12 mouse cellular contexts compared by ENCODE assay signal in the genomic region with DNA sequence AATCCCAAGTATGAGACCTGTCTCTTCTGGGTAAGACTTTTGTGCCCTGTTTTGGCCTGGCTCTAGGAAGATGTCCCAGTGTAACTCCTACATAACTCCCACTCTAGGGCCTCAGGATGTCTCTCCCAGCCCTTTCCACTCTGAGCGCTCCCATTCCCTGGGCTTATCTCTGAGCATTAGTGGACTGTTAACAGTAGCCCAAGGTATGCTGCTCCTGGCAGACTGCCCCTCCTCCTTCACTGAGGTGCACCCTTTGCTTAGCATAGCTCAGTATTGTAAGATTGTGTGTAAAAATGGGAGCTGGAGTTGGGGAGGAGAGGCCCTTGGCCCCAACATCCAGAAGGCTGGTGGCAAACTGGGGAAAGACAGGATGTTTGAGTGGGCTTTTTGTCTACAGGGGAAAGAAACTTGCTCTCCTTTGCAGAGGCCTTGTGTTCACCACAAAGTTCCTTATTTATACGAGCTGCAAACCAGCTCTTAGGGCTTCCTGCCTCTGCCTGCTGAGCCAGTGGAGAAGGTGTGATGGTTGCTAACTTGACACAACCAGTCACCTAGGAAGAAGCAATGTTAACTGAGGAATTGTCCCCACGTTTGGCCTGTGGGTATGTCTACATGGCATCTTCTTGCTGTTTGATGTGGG. TPM values are rescaled to one million over a fixed set of nuclear protein-coding genes. Genes with fewer than 3 reads are reported as not detected.
DNase-seq lines count a peak whose midpoint lies in the region; ATAC-seq and TF ChIP-seq lines count a peak whose summit lies in the region.
"Had no signal": no experiment of that assay in that cellular context is flagged by ENCODE, and none has a peak within 500 bp of the region (broad histone marks: within the 10 kb centered on the region; RNA-seq: fewer than 3 reads in every experiment).

No protein-coding gene starts in this region.

- no peaks in the 10 kb centered on the region for H3K9me3 ChIP-seq in heart, embryonic 13.5 days
- no peaks in the 10 kb centered on the region for H3K9me3 ChIP-seq in kidney, embryonic 16.5 days (ENCODE audit: low read length)
- H3K9me3 ChIP-seq: midbrain, embryonic 13.5 days had no signal

- no peak for TF ChIP-seq POLR2A in testis, adult 2 months (IDR thresholded peaks at IDR 0.05; ENCODE audit: control insufficient read depth, low read depth, low read length)

- H3K27ac ChIP-seq in heart, embryonic 13.5 days (replicated peaks): peak overlapping the region; percentile 57
- peak overlapping the region; percentile 43; the same call in 1 of the 2 replicates for H3K27ac ChIP-seq in kidney, embryonic 16.5 days (ENCODE audit: low read length)
- H3K27ac ChIP-seq in testis, adult 2 months (ENCODE audit: control insufficient read depth, insufficient read depth, low read depth, low read length): no peak overlapping the region
- H3K27ac ChIP-seq: midbrain, embryonic 13.5 days had no signal

- peaks cover 6% of the 10 kb centered on the region; the same call in 1 of the 2 replicates for H3K27me3 ChIP-seq in heart, embryonic 13.5 days (replicated peaks)
- H3K27me3 ChIP-seq in kidney, embryonic 16.5 days (ENCODE audit: insufficient read depth, low read length): no peaks in the 10 kb centered on the region
- no peaks in the 10 kb centered on the region for H3K27me3 ChIP-seq in testis, adult 2 months (ENCODE audit: control insufficient read depth, insufficient read depth, low read length)
- H3K27me3 ChIP-seq: midbrain, embryonic 13.5 days had no signal

- ATAC-seq in heart, embryonic 13.5 days (ENCODE audit: extremely low read depth, insufficient number of reproducible peaks, low FRiP score, low TSS enrichment): no peak
- no peak for ATAC-seq in kidney, embryonic 16.5 days (ENCODE audit: low FRiP score, low TSS enrichment)
- ATAC-seq: midbrain, embryonic 13.5 days had no signal

- 0 out of 2 replicates have a peak, but pooled peaks have one; percentile 0 for TF ChIP-seq CTCF in testis, adult 2 months (IDR thresholded peaks at IDR 0.05; ENCODE audit: control insufficient read depth, insufficient read depth, insufficient replicate concordance, low read depth, low read length)

- H3K4me3 ChIP-seq in heart, embryonic 13.5 days: no peak overlapping the region
- H3K4me3 ChIP-seq in kidney, embryonic 16.5 days (ENCODE audit: low read length): no peak overlapping the region
- no peak overlapping the region for H3K4me3 ChIP-seq in testis, adult 2 months (ENCODE audit: control insufficient read depth, low read depth, low read length)
- H3K4me3 ChIP-seq: midbrain, embryonic 13.5 days had no signal

- intact Hi-C loops in heart, postnatal 36 days (cut with DNase I): loop anchor here (5.0 kb wide), 1 partner anchor 199 kb away; no protein-coding TSS in a partner anchor

- H3K36me3 ChIP-seq in heart, embryonic 13.5 days: peaks cover 6% of the 10 kb centered on the region; the same call in 1 of the 2 replicates
- H3K36me3 ChIP-seq in kidney, embryonic 16.5 days (ENCODE audit: insufficient read depth, low read length): 0 out of 2 replicates have a peak, but pooled peaks cover 2% of the 10 kb centered on the region
- no peaks in the 10 kb centered on the region for H3K36me3 ChIP-seq in testis, adult 2 months (ENCODE audit: control insufficient read depth, insufficient read depth, low read length)
- H3K36me3 ChIP-seq: midbrain, embryonic 13.5 days had no signal

- no peak overlapping the region for H3K4me2 ChIP-seq in heart, embryonic 13.5 days
- H3K4me2 ChIP-seq in kidney, embryonic 16.5 days (replicated peaks; ENCODE audit: low read depth, low read length): no peak overlapping the region
- H3K4me2 ChIP-seq: midbrain, embryonic 13.5 days had no signal

- H3K9ac ChIP-seq in heart, embryonic 13.5 days: no peak overlapping the region; the same call in 1 of the 2 replicates
- H3K9ac ChIP-seq in kidney, embryonic 16.5 days (replicated peaks; ENCODE audit: low read length): no peak overlapping the region
- H3K9ac ChIP-seq: liver, postnatal 0 days; midbrain, embryonic 13.5 days had no signal

- 39% methylated on average over 3 of the region's 3 CpGs for WGBS in heart, embryonic 13.5 days
- WGBS in kidney, embryonic 16.5 days: 78% methylated on average over 3 of the region's 3 CpGs

- DNase-seq in heart, postnatal 36 days: no peak
- no peak for DNase-seq in kidney, postnatal 10 days
- DNase-seq in testis, postnatal 10 days (ENCODE audit: low spot score): no peak
- DNase-seq in urinary bladder, postnatal 36 days (ENCODE audit: low spot score in 2 of 2): no peak
- DNase-seq: gastrocnemius, postnatal 36 days; layer of hippocampus, postnatal 36 days; thymus, postnatal 25 days had no signal

- peaks cover 47% of the 10 kb centered on the region for H3K4me1 ChIP-seq in heart, embryonic 13.5 days
- peaks cover 37% of the 10 kb centered on the region for H3K4me1 ChIP-seq in kidney, embryonic 16.5 days (ENCODE audit: insufficient read depth, low read length)
- peaks cover 23% of the 10 kb centered on the region for H3K4me1 ChIP-seq in testis, adult 2 months (ENCODE audit: control insufficient read depth, insufficient read depth, low read length)

RNA-seq across cellular contexts. Expression of gene Nudt14, which starts 11.1 kb away (rescaled TPM):
- 45.3 and 47.2 TPM in 2 replicates for polyA plus RNA-seq in heart, embryonic 13.5 days (2015; fragmentation: Nextera tagmentation; extraction: Ambion mirVana)
- total RNA-seq in heart, postnatal 36 days (2021): 10 to 100 TPM in 1 of 2 experiments, 1 to 10 TPM in 1; 5.6 to 10.6 TPM
- polyA plus RNA-seq in kidney, embryonic 16.5 days (2015; fragmentation: Nextera tagmentation; extraction: Ambion mirVana): 99.1 and 104 TPM in 2 replicates
- 14.8 and 15.6 TPM in 2 replicates for polyA plus RNA-seq in testis, adult 2 months (2012; rRNA removed)

RNA-seq across cellular contexts. Expression of gene Btbd6, which starts 23.2 kb away (rescaled TPM):
- polyA plus RNA-seq in heart, embryonic 13.5 days (2015; fragmentation: Nextera tagmentation; extraction: Ambion mirVana): 21.7 and 22.0 TPM in 2 replicates
- 10 to 100 TPM; 24.3 to 24.7 TPM for total RNA-seq in heart, postnatal 36 days (2021)
- 29.4 and 30.6 TPM in 2 replicates for polyA plus RNA-seq in kidney, embryonic 16.5 days (2015; fragmentation: Nextera tagmentation; extraction: Ambion mirVana)
- 5.5 and 7.5 TPM in 2 replicates for polyA plus RNA-seq in testis, adult 2 months (2012; rRNA removed)

RNA-seq across cellular contexts. Expression of gene Jag2, which starts 23.5 kb away (rescaled TPM):
- 2.5 and 2.7 TPM in 2 replicates for polyA plus RNA-seq in heart, embryonic 13.5 days (2015; fragmentation: Nextera tagmentation; extraction: Ambion mirVana)
- 10 to 100 TPM; 24.4 to 28.4 TPM for total RNA-seq in heart, postnatal 36 days (2021)
- polyA plus RNA-seq in kidney, embryonic 16.5 days (2015; fragmentation: Nextera tagmentation; extraction: Ambion mirVana): 2.2 and 2.5 TPM in 2 replicates
- polyA plus RNA-seq in testis, adult 2 months (2012; rRNA removed): 9.4 and 10.9 TPM in 2 replicates

RNA-seq across cellular contexts. Expression of gene Brf1, which starts 47.5 kb away (rescaled TPM):
- 32.5 and 35.5 TPM in 2 replicates for polyA plus RNA-seq in heart, embryonic 13.5 days (2015; fragmentation: Nextera tagmentation; extraction: Ambion mirVana)
- 10 to 100 TPM; 24.5 to 25.3 TPM for total RNA-seq in heart, postnatal 36 days (2021)
- polyA plus RNA-seq in kidney, embryonic 16.5 days (2015; fragmentation: Nextera tagmentation; extraction: Ambion mirVana): 70.1 and 71.5 TPM in 2 replicates
- polyA plus RNA-seq in testis, adult 2 months (2012; rRNA removed): 67.1 and 67.8 TPM in 2 replicates
